Mouse (Mus musculus): ENCODE results near the gene Aida. TPM values are rescaled to one million over a fixed set of nuclear protein-coding genes. Genes with fewer than 3 reads are reported as not detected.
A peak's percentile ranks its signal among the peaks of the same experiment; 100 is the strongest.
"Not testable (repeated sequence)": the region's sequence is repeated elsewhere in the genome, so short reads cannot be mapped to it uniquely, and the experiment has no call there.

The Aida gene
- total and polyA plus RNA-seq, 3 experiments, result 17.7 to 36.0 TPM; not detected in 1

GRCm38 (mm10) chr1:183327171-183327570 is 30.8 kb downstream of the Aida start:
- no peaks in the 10 kb centered on the region for H3K79me2 ChIP-seq (ENCODE audit: control insufficient read depth, insufficient read depth, low read length, poor library complexity)
- no peaks in the 10 kb centered on the region for H3K27me3 ChIP-seq (ENCODE audit: control insufficient read depth in 1 of 2, insufficient read depth in 2 of 2, low read length in 2 of 2)
- TF ChIP-seq POLR2AphosphoS2 (IDR thresholded peaks at IDR 0.05; ENCODE audit: low read length) (0 out of 2 replicates have a peak, but pooled peaks have one; percentile 10), TAL1 (IDR thresholded peaks at IDR 0.05; ENCODE audit: low read length) (no peak)
- H3K27ac ChIP-seq (ENCODE audit: control insufficient read depth, low read depth, low read length), result no peak overlapping the region
- peaks cover 0 to 37% of the 10 kb centered on the region in 2 experiments; a peak in 2 of 4 replicates for H3K36me3 ChIP-seq (ENCODE audit: control insufficient read depth in 1 of 2, insufficient read depth in 2 of 2, low read length in 2 of 2)
- no peak overlapping the region for H3K4me3 ChIP-seq (ENCODE audit: control insufficient read depth in 1 of 2, insufficient read depth in 1 of 2, low read depth in 2 of 2, low read length in 2 of 2)
- H3K4me1 ChIP-seq (ENCODE audit: control insufficient read depth in 1 of 2, insufficient read depth in 2 of 2, low read length in 2 of 2), result no peaks in the 10 kb centered on the region
- no peak for DNase-seq (ENCODE audit: low read depth, low spot score)
- no peaks in the 10 kb centered on the region for H3K9me3 ChIP-seq (replicated peaks; ENCODE audit: insufficient read depth, low read length)
- H3K9ac ChIP-seq (ENCODE audit: control insufficient read depth, low read depth, low read length, poor library complexity, severe bottlenecking), result no peak overlapping the region

DNA sequence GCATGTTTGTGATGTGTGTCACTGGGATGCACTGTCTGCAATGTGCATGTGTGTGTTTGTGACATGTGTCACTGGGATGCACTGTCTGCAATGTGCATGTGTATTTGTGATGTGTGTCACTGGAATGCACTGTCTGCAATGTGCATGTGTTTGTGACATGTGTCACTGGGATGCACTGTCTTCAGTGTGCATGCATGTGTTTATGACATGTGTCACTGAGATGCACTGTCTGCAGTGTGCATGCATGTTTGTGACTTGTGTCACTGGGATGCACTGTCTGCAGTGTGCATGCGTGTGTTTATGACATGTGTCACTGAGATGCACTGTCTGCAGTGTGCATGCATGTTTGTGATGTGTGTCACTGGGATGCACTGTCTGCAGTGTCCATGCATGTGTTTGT is 46.5 kb downstream of the Aida start:
- DNase-seq (ENCODE audit: low read depth, low spot score); H3K27me3 ChIP-seq (ENCODE audit: control insufficient read depth in 1 of 2, insufficient read depth in 2 of 2, low read length in 2 of 2); H3K4me1 ChIP-seq (ENCODE audit: control insufficient read depth in 1 of 2, insufficient read depth in 2 of 2, low read length in 2 of 2); H3K36me3 ChIP-seq (ENCODE audit: control insufficient read depth in 1 of 2, insufficient read depth in 2 of 2, low read length in 2 of 2); H3K4me3 ChIP-seq (ENCODE audit: control insufficient read depth in 1 of 2, insufficient read depth in 1 of 2, low read depth in 2 of 2, low read length in 2 of 2); H3K79me2 ChIP-seq (ENCODE audit: control insufficient read depth, insufficient read depth, low read length, poor library complexity); H3K9ac ChIP-seq (ENCODE audit: control insufficient read depth, low read depth, low read length, poor library complexity, severe bottlenecking); H3K9me3 ChIP-seq (replicated peaks; ENCODE audit: insufficient read depth, low read length); H3K27ac ChIP-seq (ENCODE audit: control insufficient read depth, low read depth, low read length): not testable (repeated sequence)

DNA sequence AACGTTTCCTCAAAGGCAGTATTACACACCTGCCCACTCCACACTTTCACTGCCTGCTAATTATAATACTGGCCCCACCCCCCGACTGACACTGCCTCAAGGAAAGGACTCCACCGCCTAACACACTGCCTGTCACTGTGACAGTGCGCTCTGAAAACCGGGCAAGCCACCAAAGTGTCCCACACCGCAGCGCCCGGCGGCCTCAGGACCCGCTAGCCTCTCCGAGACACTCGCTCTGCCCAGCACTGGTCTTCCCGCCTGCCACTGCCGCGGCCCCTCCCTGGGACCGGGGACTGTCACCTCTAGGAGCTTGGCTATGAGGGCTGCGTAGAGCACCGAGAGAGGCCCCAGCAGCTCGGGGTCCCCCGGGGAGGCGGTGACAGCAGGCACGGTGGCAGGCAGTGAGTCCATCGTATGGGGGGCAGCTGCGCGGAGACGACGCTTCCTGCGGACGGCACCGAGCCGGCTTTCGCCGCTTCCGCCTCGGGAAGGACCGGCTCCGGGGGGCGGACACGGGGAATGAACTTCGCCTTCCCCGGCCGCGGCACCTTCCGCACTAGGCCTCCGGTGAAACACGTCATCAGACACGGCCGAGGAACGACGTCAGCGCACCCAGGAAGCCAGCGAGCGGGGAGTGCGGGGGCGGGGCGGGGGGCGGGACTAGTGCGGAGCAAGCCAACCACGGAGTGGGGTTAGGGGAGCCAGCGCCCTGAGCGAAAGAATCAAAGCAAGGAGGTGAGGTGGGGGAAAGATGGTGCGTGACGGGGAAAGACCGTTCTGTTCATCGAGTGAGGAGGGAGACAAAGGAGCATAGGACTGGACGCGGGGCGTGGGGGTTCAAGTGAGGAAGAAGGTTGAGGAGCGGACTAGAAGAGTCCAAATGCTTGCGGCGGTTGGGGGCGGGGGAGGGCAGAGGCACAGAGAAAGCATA is 48.8 kb downstream of the Aida start:
- H3K36me3 ChIP-seq (ENCODE audit: control insufficient read depth in 1 of 2, insufficient read depth in 2 of 2, low read length in 2 of 2), result peaks cover 2% of the 10 kb centered on the region in 2 experiments; a peak in 2 of 4 replicates
- peaks cover 4% of the 10 kb centered on the region for H3K79me2 ChIP-seq (ENCODE audit: control insufficient read depth, insufficient read depth, low read length, poor library complexity)
- peak overlapping the region; percentile 53 for H3K27ac ChIP-seq (ENCODE audit: control insufficient read depth, low read depth, low read length)
- peaks cover 0 to 5% of the 10 kb centered on the region in 2 experiments; a peak in 1 of 4 replicates for H3K4me1 ChIP-seq (ENCODE audit: control insufficient read depth in 1 of 2, insufficient read depth in 2 of 2, low read length in 2 of 2)
- no peaks in the 10 kb centered on the region for H3K27me3 ChIP-seq (ENCODE audit: control insufficient read depth in 1 of 2, insufficient read depth in 2 of 2, low read length in 2 of 2)
- DNase-seq (ENCODE audit: low read depth, low spot score), result peak; percentile 95
- no peaks in the 10 kb centered on the region for H3K9me3 ChIP-seq (replicated peaks; ENCODE audit: insufficient read depth, low read length)
- peak overlapping the region; percentile 81 for H3K9ac ChIP-seq (ENCODE audit: control insufficient read depth, low read depth, low read length, poor library complexity, severe bottlenecking)
- peak overlapping the region; percentile 90 to 92 for H3K4me3 ChIP-seq (ENCODE audit: control insufficient read depth in 1 of 2, insufficient read depth in 1 of 2, low read depth in 2 of 2, low read length in 2 of 2)
- TF ChIP-seq POLR2AphosphoS2 (IDR thresholded peaks at IDR 0.05; ENCODE audit: low read length), result peak; percentile 65; the same call in 1 of the 2 replicates
- peak; percentile 53; the same call in 1 of the 2 replicates for TF ChIP-seq MAX (IDR thresholded peaks at IDR 0.05; ENCODE audit: low read length)
- TF ChIP-seq CTCF (IDR thresholded peaks at IDR 0.05 in 2 of 3, conservative IDR thresholded peaks at IDR 0.05 in 1 of 3; ENCODE audit: control insufficient read depth in 1 of 3, insufficient read depth in 1 of 3, low read depth in 2 of 3, low read length in 3 of 3, poor library complexity in 1 of 3, severe bottlenecking in 1 of 3), result no peak
- TF ChIP-seq MAZ (IDR thresholded peaks at IDR 0.05; ENCODE audit: low read depth, low read length), result no peak
- no peak for TF ChIP-seq MEF2A (IDR thresholded peaks at IDR 0.05; ENCODE audit: extremely low read depth, insufficient replicate concordance, low read depth, low read length, poor library complexity, severe bottlenecking)
- peak; percentile 96 for TF ChIP-seq ELF1 (IDR thresholded peaks at IDR 0.05; ENCODE audit: low read depth, low read length)
- TF ChIP-seq SMC3 (IDR thresholded peaks at IDR 0.05; ENCODE audit: low read depth, low read length), result no peak
- TF ChIP-seq NELFE (IDR thresholded peaks at IDR 0.05; ENCODE audit: low read depth, low read length), result peak; percentile 71
- no peak for TF ChIP-seq BHLHE40 (IDR thresholded peaks at IDR 0.05; ENCODE audit: borderline replicate concordance, low read depth, low read length)
- TF ChIP-seq GABPA (IDR thresholded peaks at IDR 0.05; ENCODE audit: low read depth, low read length), result no peak
- no peak for TF ChIP-seq JUND (IDR thresholded peaks at IDR 0.05; ENCODE audit: low read depth, low read length)
- no peak; the same call in 1 of the 2 replicates for TF ChIP-seq KAT2A (conservative IDR thresholded peaks at IDR 0.05; ENCODE audit: low read depth, low read length)
- TF ChIP-seq SIN3A (IDR thresholded peaks at IDR 0.05; ENCODE audit: low read length), result peak; percentile 97
- no peak for TF ChIP-seq RCOR1 (IDR thresholded peaks at IDR 0.05; ENCODE audit: low read depth, low read length)
- TF ChIP-seq HCFC1 (IDR thresholded peaks at IDR 0.05; ENCODE audit: low read depth, low read length), result peak; percentile 89
- no peak for TF ChIP-seq ZKSCAN1 (IDR thresholded peaks at IDR 0.05; ENCODE audit: low read depth, low read length)
- no peak for TF ChIP-seq USF1 (IDR thresholded peaks at IDR 0.05; ENCODE audit: low read depth, low read length)
- TF ChIP-seq GATA1 (IDR thresholded peaks at IDR 0.05; ENCODE audit: low read depth, low read length), result no peak
- no peak for TF ChIP-seq MYC (IDR thresholded peaks at IDR 0.05; ENCODE audit: low read depth, low read length)
- no peak for TF ChIP-seq E2F4 (IDR thresholded peaks at IDR 0.05; ENCODE audit: borderline replicate concordance, low read depth, low read length)
- TF ChIP-seq ZMIZ1 (IDR thresholded peaks at IDR 0.05; ENCODE audit: low read depth, low read length), result peak; percentile 3; the same call in 1 of the 2 replicates
- TF ChIP-seq ETS1 (IDR thresholded peaks at IDR 0.05; ENCODE audit: low read depth, low read length), result peak; percentile 45; the same call in 1 of the 2 replicates
- TF ChIP-seq CHD1 (IDR thresholded peaks at IDR 0.05; ENCODE audit: low read depth, low read length), result no peak

Measured in MEL (cell line).